Mouse (Mus musculus): ENCODE measurements around the gene Fam181a. TPM values are rescaled to one million over a fixed set of nuclear protein-coding genes. Genes with fewer than 3 reads are reported as not detected.
A peak's percentile ranks its signal among the peaks of the same experiment; 100 is the strongest.

Gene Fam181a
- polyA plus RNA-seq, 1 experiment from 2014 or later = 7.6 TPM

DNA sequence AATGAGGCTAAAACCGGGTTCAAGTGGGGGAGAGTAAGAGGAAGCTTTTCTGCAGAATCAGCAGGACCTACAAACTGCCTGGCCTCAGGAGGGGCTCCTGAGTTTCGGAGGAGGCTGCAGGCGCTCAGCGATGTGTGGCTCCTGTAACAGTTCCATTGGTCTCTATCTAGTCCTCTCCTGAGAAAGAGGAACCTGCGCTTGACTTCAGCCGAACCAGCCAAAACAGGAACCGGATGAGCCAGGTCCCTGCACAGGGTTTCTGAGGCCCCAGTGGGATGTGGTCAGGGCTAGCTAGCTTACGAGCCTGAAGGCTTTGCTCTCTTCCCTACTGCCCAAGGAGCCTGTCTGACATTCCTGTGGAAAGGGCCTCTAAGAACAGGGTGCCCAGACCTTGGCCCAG lies 32.7 kb downstream of the Fam181a start:
- no peaks in the 10 kb centered on the region for H3K4me1 ChIP-seq
- no peak overlapping the region for H3K4me3 ChIP-seq
- no peaks in the 10 kb centered on the region for H3K27me3 ChIP-seq
- no peaks in the 10 kb centered on the region for H3K36me3 ChIP-seq (ENCODE audit: poor library complexity, severe bottlenecking)
- no peak for ATAC-seq
- 84% methylated on average over 8 of the region's 8 CpGs for WGBS
- no peak overlapping the region for H3K9ac ChIP-seq
- H3K9me3 ChIP-seq (replicated peaks) = no peaks in the 10 kb centered on the region
- H3K4me2 ChIP-seq = no peak overlapping the region
- no peak overlapping the region for H3K27ac ChIP-seq

DNA sequence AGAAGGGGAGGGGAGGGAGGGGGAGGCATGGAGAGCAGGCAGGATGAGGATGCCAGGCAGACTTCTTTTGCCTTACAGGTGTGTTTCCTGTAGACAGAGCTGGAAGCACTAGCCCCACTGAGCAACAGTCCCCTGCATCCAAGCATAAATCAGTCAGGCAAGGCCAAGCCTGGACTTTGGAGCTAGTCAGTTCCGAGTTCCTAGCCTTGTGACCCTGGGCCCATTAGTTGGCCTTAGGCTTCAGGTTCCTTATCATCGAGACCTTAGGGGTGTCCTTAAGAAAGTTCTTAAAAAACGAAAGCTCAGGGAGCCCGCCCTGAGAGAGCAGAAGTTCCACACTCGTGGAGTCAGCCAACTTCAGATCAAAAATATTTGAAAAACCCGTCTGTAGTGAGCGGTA lies 34.2 kb downstream of the Fam181a start:
- H3K4me3 ChIP-seq = no peak overlapping the region
- no peaks in the 10 kb centered on the region for H3K36me3 ChIP-seq (ENCODE audit: poor library complexity, severe bottlenecking)
- H3K9me3 ChIP-seq (replicated peaks) = no peaks in the 10 kb centered on the region
- no peak overlapping the region for H3K27ac ChIP-seq
- ATAC-seq = no peak
- no peak overlapping the region for H3K9ac ChIP-seq
- no peak overlapping the region for H3K4me2 ChIP-seq
- H3K27me3 ChIP-seq = no peaks in the 10 kb centered on the region
- H3K4me1 ChIP-seq = no peaks in the 10 kb centered on the region
- WGBS = 91% methylated on average over 7 of the region's 7 CpGs

DNA sequence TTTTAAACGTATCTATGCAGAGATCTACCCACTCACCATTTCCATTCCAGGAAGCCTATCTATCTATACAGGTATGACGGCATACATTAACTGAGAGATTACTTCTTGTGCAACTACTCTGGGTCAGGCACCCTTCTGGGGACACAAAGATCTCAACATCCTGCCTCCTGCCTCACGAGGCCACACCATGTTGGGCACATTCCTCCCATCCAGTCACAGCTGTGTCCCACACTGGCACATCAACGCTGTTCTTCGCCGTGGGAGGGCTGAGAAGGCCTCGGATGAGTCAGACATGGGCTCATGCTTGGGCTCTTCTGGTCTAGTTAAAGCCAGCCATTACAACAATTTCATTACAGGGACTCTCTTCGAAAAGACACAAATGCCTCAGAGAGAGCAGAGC lies 36.2 kb downstream of the Fam181a start:
- H3K4me2 ChIP-seq = no peak overlapping the region
- 85% methylated on average over 8 of the region's 8 CpGs for WGBS
- ATAC-seq = no peak
- no peak overlapping the region for H3K9ac ChIP-seq
- H3K36me3 ChIP-seq (ENCODE audit: poor library complexity, severe bottlenecking) = no peaks in the 10 kb centered on the region
- H3K4me1 ChIP-seq = no peaks in the 10 kb centered on the region
- H3K4me3 ChIP-seq = no peak overlapping the region
- no peaks in the 10 kb centered on the region for H3K9me3 ChIP-seq (replicated peaks)
- no peak overlapping the region for H3K27ac ChIP-seq
- H3K27me3 ChIP-seq = no peaks in the 10 kb centered on the region

DNA sequence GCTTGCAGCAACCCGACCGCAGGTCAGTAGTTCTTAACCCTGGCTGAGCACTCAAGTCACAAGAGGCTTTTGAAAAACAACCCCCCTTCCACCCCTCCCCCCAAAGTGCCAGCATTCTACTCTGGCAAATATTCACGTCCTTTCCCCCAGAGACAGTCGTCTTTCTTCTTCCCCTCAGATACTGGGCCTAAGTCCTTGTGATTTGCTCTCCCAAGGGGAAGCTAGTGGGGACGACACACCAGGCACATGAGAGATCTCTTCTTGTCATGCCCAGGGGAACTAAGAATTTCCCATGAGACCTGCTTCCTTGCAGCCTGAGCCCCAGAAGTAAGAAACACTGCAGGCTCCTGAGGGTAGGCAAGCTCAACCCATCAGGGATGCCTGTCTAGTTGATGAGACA lies 36.6 kb downstream of the Fam181a start:
- no peak overlapping the region for H3K9ac ChIP-seq
- WGBS = 71% methylated on average over 5 of the region's 5 CpGs
- no peak for ATAC-seq
- no peaks in the 10 kb centered on the region for H3K36me3 ChIP-seq (ENCODE audit: poor library complexity, severe bottlenecking)
- H3K27me3 ChIP-seq = no peaks in the 10 kb centered on the region
- no peak overlapping the region for H3K4me3 ChIP-seq
- H3K9me3 ChIP-seq (replicated peaks) = no peaks in the 10 kb centered on the region
- no peaks in the 10 kb centered on the region for H3K4me1 ChIP-seq
- no peak overlapping the region for H3K27ac ChIP-seq
- no peak overlapping the region for H3K4me2 ChIP-seq

DNA sequence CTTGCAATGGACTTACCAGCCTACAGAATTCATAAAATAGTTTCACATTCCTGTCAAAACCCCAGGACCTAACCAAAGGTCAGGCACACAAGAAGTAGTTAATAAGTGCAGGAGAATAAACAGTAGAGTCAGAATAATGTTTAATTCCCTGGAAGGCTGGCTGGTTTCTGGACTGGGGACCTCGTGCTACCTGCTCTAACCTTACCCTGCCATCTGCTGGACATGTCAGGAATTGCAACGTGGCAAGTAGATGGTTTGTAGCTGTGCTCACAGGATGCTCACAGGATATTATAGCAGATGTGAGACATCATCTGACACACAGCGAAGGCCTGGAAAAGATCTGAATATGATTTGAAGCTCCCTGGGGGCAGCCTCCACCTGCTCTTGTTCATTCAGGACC lies 37.7 kb downstream of the Fam181a start:
- Histone ChIP-seq H3K27ac (no peak overlapping the region), H3K27me3 (no peaks in the 10 kb centered on the region), H3K9me3 (replicated peaks) (no peaks in the 10 kb centered on the region), H3K36me3 (ENCODE audit: poor library complexity, severe bottlenecking) (no peaks in the 10 kb centered on the region), H3K4me3 (no peak overlapping the region), H3K4me1 (peaks cover 3% of the 10 kb centered on the region; the same call in 1 of the 2 replicates), H3K4me2 (no peak overlapping the region), H3K9ac (no peak overlapping the region)
- 6% methylated on average over 3 of the region's 3 CpGs for WGBS
- ATAC-seq = peak; percentile 65

DNA sequence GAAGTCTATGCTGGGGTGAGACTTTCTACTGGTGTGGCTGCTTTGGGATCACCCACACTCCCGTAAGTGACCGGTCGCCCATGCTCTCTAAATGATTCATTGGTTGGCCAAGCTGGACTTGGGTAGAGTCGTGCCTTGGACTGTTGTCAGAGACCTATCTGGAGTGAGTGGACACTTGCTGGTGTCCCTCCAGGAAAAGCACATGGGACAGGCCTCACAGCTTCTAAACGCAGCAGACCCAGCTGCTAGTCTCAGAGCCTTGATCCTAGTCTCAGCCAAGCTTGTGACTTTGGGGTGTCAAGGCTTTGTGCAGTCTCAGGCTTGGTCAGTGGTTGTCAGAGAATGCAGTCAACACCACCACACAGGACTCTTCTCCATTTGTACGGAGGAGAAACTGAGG lies 42.0 kb downstream of the Fam181a start:
- Histone ChIP-seq H3K27ac (no peak overlapping the region), H3K9ac (no peak overlapping the region), H3K4me3 (no peak overlapping the region), H3K4me1 (peaks cover 7% of the 10 kb centered on the region; the same call in 1 of the 2 replicates), H3K9me3 (replicated peaks) (no peaks in the 10 kb centered on the region), H3K4me2 (no peak overlapping the region), H3K27me3 (no peaks in the 10 kb centered on the region), H3K36me3 (ENCODE audit: poor library complexity, severe bottlenecking) (no peaks in the 10 kb centered on the region)
- 94% methylated on average over 6 of the region's 6 CpGs for WGBS
- ATAC-seq = no peak

DNA sequence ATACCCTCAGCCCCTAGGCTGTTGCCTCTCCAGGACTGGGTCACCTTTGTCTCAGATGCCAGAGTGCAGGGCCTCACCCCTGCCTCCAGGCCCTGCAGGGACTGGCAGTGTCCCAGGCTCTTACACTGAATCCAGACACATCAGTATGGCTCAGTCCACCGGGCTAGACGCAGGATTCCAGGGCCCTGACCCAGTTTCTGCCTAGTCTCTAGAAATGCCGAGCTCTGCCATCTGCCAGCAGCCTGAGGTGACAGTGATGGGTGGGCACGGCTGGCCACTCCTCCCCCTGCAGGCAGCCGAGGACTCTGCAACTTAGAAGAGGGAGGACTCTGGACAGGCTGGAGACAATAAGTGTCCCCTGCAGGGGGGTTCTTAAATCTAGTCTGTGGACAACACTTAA lies 42.8 kb downstream of the Fam181a start:
- no peaks in the 10 kb centered on the region for H3K27me3 ChIP-seq
- WGBS = 8% methylated on average over 5 of the region's 5 CpGs
- H3K4me2 ChIP-seq = no peak overlapping the region
- no peaks in the 10 kb centered on the region for H3K36me3 ChIP-seq (ENCODE audit: poor library complexity, severe bottlenecking)
- H3K4me1 ChIP-seq = peaks cover 7% of the 10 kb centered on the region; the same call in 1 of the 2 replicates
- no peaks in the 10 kb centered on the region for H3K9me3 ChIP-seq (replicated peaks)
- H3K9ac ChIP-seq = no peak overlapping the region
- ATAC-seq = peak; percentile 59; the same call in 1 of the 2 replicates
- H3K4me3 ChIP-seq = no peak overlapping the region
- H3K27ac ChIP-seq = no peak overlapping the region

DNA sequence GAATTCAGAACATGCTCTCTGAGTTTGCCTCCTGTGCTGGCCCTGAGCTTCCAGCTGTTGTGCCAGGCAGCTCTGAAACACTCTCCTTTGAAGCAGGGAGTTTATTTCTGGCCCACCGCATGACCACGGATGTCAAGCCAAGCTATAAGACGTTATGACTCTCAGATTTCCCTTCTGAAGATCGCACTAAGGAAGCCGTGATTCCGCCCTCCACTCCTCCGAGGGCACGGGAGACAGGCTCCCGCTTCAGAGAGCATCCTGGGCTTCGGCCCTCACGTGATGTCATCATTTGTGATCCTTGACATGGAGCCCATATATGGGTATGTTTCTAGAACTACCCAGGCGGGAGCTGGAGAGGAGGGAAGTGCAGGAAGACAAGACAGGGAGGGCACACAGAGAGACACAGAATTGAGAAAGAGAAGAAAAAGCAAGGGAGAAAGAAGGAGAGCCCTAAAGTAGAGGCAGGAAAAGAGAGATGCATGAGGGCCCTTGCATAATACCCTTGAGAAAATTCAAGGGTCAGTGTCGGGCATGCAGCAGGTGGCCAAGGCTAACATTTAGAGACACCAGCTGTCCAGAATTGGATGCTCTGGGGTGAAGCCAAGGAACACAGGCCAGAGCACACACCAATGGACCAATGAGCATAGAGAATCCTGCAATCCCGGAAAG lies 45.1 kb downstream of the Fam181a start, which contains the start of gene Asb2:
TSS of gene Asb2 (minus strand) at position 256 of the 669 bp plus-strand sequence.
- ATAC-seq = no peak
- H3K4me2 ChIP-seq = no peak within 1 kb of the TSS
- no peaks in the 10 kb centered on the region for H3K36me3 ChIP-seq (ENCODE audit: poor library complexity, severe bottlenecking)
- H3K9me3 ChIP-seq (replicated peaks) = no peaks in the 10 kb centered on the region
- H3K27me3 ChIP-seq = no peaks in the 10 kb centered on the region
- H3K4me3 ChIP-seq = no peak within 1 kb of the TSS
- no peak within 1 kb of the TSS for H3K27ac ChIP-seq
- H3K4me1 ChIP-seq = peaks cover 7% of the 10 kb centered on the region; the same call in 1 of the 2 replicates
- no peak within 1 kb of the TSS for H3K9ac ChIP-seq
- 80% methylated on average over 14 of the region's 14 CpGs for WGBS

DNA sequence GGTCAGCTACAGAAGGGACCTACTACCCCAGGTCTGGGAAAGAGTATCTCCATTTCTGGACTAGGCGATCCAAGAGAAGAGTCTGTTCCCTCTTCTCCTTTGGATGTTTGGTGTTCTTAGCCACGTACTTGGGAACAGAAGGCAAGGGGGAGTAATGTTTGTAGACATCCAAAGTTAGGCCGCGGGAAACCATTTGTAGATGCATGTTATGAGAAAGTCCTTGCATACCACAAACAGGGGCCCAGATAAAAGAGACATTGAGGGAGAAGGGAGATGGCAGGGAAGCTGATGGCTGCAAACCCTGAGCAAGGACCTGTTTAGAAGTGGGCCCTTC lies 45.6 kb downstream of the Fam181a start:
- H3K4me3 ChIP-seq = no peak overlapping the region
- no peaks in the 10 kb centered on the region for H3K9me3 ChIP-seq (replicated peaks)
- H3K36me3 ChIP-seq (ENCODE audit: poor library complexity, severe bottlenecking) = no peaks in the 10 kb centered on the region
- no peaks in the 10 kb centered on the region for H3K27me3 ChIP-seq
- no peak overlapping the region for H3K27ac ChIP-seq
- no peak for ATAC-seq
- no peak overlapping the region for H3K9ac ChIP-seq
- peaks cover 7% of the 10 kb centered on the region; the same call in 1 of the 2 replicates for H3K4me1 ChIP-seq
- H3K4me2 ChIP-seq = no peak overlapping the region
- 93% methylated on average over 4 of the region's 4 CpGs for WGBS

DNA sequence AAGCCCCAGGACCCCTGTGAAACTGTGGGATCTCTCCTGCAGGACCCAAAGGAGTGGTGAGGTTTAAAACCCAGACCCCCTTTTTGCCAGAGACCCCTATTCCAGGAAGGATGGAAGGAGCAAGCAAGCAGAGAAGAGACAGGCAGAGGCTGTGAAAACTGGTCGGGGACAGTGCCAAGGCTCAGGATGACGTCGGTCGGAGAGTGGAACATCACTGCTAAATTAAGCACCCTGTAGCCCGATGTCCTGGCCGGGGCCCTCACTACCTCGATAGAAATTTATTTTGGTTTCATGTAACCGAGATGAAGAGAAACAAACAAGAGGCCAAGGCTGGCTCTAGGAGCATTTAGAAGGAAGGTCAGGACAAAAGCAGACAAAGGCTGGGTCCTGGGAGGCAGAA lies 47.4 kb downstream of the Fam181a start:
- no peaks in the 10 kb centered on the region for H3K9me3 ChIP-seq (replicated peaks)
- ATAC-seq = no peak

DNA sequence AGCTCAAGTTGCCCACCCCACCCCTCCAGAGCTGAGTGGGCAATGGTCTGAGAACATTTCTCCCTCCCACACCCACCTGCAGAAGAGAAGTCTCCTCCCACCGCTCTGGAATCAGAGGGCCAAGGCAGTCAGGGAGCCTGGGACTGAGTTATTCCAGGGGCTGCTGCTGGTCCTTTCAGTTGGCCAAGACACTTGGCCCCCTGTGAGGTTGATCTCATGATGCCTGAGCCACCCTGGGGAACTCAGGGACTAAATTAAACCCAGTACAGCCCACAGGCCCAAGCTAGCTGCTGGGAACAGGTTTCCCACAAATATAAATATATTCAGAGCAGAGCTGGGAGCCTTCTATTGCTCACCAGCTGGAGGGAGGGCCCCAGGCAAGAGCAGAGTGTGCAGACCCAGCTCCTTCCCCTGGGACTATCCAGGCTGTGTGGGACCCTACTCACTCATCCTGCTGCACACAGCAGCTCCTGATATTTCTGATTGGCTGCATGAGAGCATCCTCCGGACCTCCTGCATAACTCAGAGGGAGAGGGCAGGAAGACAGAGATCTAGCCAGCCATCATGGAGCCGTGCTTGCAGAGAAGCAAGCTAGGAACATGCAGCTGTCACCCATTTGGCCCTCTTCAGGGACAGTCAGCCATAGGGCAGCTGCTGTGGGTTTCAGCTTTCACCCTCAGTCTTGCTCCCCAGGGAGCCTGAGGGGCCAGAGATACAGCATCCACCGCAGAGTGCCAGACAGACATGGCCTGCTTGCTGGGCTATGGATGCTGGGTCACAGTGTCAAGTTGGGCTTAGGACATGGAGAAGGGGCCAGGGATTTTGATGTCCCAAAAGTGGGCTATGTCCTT lies 48.4 kb downstream of the Fam181a start:
- H3K4me1 ChIP-seq = no peaks in the 10 kb centered on the region
- 70% methylated on average over 4 of the region's 4 CpGs for WGBS
- H3K27me3 ChIP-seq = no peaks in the 10 kb centered on the region
- H3K4me2 ChIP-seq = no peak overlapping the region
- H3K4me3 ChIP-seq = no peak overlapping the region
- H3K27ac ChIP-seq = no peak overlapping the region
- no peaks in the 10 kb centered on the region for H3K36me3 ChIP-seq (ENCODE audit: poor library complexity, severe bottlenecking)
- H3K9ac ChIP-seq = no peak overlapping the region
- no peak for ATAC-seq
- no peaks in the 10 kb centered on the region for H3K9me3 ChIP-seq (replicated peaks)

More for the DNA sequence above, 47.4 kb downstream of the Fam181a start:
- H3K4me2 ChIP-seq = no peak overlapping the region
- no peaks in the 10 kb centered on the region for H3K36me3 ChIP-seq (ENCODE audit: poor library complexity, severe bottlenecking)
- H3K27me3 ChIP-seq = no peaks in the 10 kb centered on the region
- H3K27ac ChIP-seq = no peak overlapping the region
- no peak overlapping the region for H3K4me3 ChIP-seq
- peaks cover 6% of the 10 kb centered on the region; the same call in 1 of the 2 replicates for H3K4me1 ChIP-seq
- 78% methylated on average over 8 of the region's 8 CpGs for WGBS
- H3K9ac ChIP-seq = no peak overlapping the region

DNA sequence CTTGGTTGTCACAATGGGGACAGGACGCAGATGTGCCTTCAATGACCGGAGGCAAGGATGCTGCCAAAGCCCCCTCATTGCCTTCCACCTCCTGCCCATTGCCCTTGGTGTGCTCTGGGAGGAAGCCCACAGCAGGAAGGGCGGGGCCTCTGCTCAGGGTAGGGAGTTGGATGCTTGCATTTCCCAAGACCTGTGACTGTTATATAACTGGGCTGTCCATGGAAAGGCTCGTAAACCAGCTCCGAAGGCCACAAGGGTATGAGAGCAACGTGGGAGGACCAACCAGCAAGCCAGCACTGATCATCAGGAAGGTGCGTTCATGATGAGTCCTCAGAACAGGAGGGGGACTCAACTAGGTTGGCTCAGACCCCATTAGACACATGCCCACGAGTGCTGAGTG lies 50.0 kb downstream of the Fam181a start:
- H3K4me2 ChIP-seq = no peak overlapping the region
- WGBS = 84% methylated on average over 8 of the region's 8 CpGs
- H3K4me3 ChIP-seq = no peak overlapping the region
- no peaks in the 10 kb centered on the region for H3K4me1 ChIP-seq
- H3K9ac ChIP-seq = no peak overlapping the region
- no peak overlapping the region for H3K27ac ChIP-seq
- no peak for ATAC-seq
- no peaks in the 10 kb centered on the region for H3K9me3 ChIP-seq (replicated peaks)
- no peaks in the 10 kb centered on the region for H3K36me3 ChIP-seq (ENCODE audit: poor library complexity, severe bottlenecking)
- no peaks in the 10 kb centered on the region for H3K27me3 ChIP-seq
